Mouse (Mus musculus) heart, adult 8-10 months (tissue): ENCODE data around the gene Zfp697. TPM values are rescaled to one million over a fixed set of nuclear protein-coding genes. Genes with fewer than 3 reads are reported as not detected.
"Not testable (repeated sequence)": the region's sequence is repeated elsewhere in the genome, so short reads cannot be mapped to it uniquely, and the experiment has no call there.

ENCODE experiments used
- DNase-seq: peaks from one replicate; pipeline ENCODE4 v3.0.0; 2022; ENCODE audit warnings: low spot score
- total RNA-seq, 4 experiments: library from RNA; stranded (reverse); gene quantifications; 2 replicates each; pipeline ENCODE4 v1.2.4; 2022

Gene Zfp697
- total RNA-seq, 4 experiments from 2014 or later: 6.9 to 8.7 (median 7.4) TPM

DNA sequence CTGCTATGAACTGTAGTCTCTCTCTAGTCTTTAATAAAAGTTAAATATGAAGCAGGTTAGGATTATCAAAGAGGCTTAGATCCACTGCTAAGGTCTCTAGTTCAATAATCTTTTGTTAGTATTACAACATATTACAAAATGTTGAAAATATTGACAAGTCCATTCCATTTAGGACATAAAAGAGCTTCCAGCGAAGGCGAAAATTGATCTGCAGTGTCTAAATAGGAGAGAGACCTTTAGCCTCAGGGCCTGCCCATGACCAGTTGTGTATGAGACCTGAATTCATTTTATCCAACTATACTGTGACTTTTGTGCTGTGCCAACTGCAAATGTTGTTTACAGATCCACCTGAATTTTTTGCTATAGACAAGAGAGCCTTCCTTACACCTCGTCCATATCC lies 247.4 kb downstream of the Zfp697 start:
- no peak for DNase-seq

DNA sequence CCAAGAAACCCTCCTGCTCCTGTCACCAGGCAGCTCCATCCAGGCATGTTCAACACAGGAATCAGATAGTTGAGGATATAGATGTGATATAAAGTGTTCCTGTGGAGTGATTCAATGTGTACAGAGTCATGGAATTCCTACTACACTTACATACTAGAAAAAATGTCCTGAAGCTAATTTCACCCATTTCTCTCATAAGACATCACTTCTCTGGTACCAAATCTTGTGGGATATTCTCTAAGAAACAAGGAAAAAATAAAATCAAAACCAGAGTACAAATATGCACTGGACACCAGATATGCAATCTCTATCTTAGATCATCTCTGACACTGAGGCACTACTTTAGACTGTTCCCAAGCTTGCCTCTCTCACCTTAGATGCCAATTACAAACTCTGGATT lies 247.9 kb downstream of the Zfp697 start, which contains the start of gene Hsd3b5:
Gene Hsd3b5, minus strand, starts transcription at position 101 of the 400 bp plus-strand sequence.
- DNase-seq: no peak

DNA sequence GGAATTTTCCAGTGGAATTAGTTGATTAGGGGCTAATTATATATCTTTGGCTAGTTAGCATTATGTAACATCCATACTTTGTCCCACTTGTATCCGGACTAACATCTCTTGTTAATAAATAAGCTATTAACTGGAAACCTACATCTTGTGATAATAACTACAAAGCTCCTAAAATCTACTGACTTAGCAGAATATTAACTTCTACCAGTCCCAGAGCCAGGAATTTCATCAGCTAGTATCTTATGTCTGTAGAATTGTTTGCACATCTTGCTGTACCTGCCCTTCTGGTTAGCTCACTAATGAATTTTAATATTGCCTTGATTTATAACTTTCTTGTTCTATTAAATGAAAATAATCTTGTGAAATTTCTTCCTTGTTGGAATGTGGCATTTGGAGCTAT lies 252.9 kb downstream of the Zfp697 start:
- DNase-seq: no peak

DNA sequence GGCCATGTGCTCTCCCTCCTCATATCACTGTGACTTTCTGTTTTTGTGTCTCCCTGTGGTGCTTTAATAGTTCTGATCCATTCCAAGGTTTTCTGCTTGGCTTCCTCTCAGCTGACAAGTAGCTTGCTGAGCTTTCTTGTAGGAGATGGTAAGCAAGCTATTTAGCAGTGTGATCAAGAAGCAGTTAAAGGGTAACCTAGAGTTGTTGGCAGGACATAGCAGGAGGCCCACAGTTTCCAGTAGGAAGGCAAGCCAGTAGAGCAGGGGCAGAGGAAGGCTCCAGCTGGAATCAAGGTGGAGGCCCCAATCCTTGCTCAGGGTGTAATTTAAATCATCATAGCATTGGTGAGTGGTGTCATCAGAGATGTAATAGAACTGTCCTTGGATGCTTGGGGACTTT lies 298.5 kb downstream of the Zfp697 start:
- DNase-seq: no peak

- no peak for DNase-seq
Measured at GRCm38 (mm10) chr3:98682401-98682800, 300.1 kb downstream of the Zfp697 start.

DNA sequence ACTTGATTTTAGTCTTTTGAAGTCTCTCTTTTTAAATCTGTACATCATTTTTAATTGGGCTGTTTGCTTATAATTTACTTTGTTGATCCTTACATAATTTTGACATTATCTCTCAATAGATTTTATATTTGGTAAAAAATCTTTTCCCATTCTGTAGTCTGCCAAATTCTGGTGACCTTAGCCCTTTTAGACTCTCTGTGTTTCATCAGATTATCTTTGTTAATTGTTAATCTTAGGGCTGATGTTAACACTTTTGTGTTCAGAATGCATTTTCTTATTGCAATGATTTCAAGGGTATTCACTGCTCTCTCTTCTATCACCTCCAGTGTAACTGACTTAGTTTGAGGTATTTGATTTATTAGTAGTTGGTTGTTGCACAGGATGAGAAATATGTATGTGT lies 338.5 kb downstream of the Zfp697 start:
- no peak for DNase-seq

- no peak for DNase-seq
Measured at GRCm38 (mm10) chr3:98724376-98724775, 342.1 kb downstream of the Zfp697 start, which contains the start of gene Hsd3b2. Hsd3b2 (minus strand) TSS chr3:98724543.

GRCm38 (mm10) chr3:98726281-98726680 lies 344.0 kb downstream of the Zfp697 start:
- no peak for DNase-seq

DNA sequence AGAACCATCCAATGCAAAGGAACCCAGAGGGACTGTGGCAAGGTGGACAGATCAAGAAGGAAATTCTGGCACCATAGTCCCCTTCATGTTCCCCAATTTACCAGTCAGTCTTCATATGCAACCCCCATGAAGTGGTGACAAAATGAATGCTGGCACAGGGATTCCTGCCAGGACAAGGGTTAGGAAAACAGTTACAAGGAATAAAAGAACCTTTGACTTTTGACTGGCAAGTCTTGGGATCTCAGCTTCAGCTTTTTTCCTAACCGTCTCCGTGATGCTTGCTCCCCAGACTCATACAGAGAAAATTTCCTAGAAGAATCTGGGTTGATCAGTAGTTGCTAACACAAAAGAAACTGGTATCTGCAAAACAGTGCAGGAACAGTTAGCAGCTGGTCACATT lies 351.5 kb downstream of the Zfp697 start:
- no peak for DNase-seq

GRCm38 (mm10) chr3:98734340-98734739 lies 352.1 kb downstream of the Zfp697 start:
- DNase-seq: no peak

DNA sequence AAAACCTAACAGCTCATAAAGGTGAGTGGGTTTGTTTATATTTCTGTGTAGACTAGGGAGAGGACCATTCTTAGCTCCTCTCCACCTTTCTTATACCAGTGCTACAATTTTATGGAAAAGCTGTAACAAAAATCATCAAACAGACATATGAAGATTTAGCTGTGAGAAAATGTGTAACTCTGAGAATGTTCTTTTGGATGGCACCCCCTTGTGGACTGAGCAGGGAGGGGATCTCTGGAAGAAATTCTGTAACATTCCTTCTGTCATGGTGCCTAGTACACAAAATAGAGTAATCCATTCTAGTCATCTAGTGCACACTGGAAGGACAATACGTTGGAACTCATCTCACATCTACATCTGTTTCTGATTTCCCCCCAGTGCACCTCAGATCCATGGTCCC lies 358.8 kb downstream of the Zfp697 start:
- DNase-seq: not testable (repeated sequence)

GRCm38 (mm10) chr3:98752171-98752570 lies 369.9 kb downstream of the Zfp697 start:
- no peak for DNase-seq

DNA sequence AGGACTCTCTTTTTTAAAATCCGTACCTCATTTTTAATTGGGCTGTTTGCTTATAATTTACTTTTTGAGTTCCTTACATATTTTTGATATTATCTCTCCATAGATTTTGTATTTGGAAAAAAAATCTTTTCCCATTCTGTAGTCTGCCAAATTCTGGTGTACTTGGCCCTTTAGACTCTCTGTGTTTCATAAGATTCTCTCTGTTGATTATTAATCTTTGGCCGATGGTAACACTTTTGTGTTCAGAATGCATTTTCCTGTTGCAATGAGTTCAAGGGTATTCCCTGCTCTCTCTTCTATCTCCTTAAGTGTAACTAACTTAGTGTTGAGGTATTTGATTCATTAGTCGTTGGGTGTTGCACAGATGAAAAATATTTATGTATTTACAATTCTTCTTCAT lies 374.6 kb downstream of the Zfp697 start:
- DNase-seq: no peak

DNA sequence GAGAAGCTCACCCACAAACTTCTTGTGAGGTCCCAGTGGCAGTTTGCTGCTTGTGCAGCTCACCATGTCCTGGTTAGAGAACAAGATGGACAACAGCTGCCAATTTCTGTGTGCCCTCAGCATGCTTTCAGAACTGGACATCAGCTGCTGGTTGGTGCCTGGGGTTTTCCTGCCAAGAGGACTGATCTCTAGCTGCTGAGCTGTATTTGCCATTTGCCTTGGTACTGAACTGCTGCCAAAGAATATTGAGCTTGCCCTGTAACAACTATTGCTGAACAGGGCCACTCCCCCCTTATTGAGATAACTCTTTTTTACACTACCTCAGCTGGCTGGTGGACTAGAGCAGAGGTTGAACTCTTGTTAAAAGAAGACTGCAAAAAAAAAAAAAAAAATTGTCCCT lies 381.9 kb downstream of the Zfp697 start:
- peak; percentile 40 for DNase-seq

GRCm38 (mm10) chr3:98780921-98781320 lies 398.7 kb downstream of the Zfp697 start:
- DNase-seq: no peak

- no peak for DNase-seq
Measured at GRCm38 (mm10) chr3:98782181-98782868, 400.1 kb downstream of the Zfp697 start.

GRCm38 (mm10) chr3:98786551-98786950 lies 404.3 kb downstream of the Zfp697 start:
- DNase-seq: no peak

Other genes with a start within 250 kb of the Zfp697 start
- gene Adam30, start 221.8 kb upstream of the Zfp697 start, total RNA-seq: not detected
- gene Reg4, start 160.3 kb upstream of the Zfp697 start, total RNA-seq: not detected
- gene Hmgcs2, start 102.0 kb upstream of the Zfp697 start, total RNA-seq: 10 to 100 TPM in 1 of 4 experiments, 1 to 10 TPM in 3; 7.5 to 13.9 (median 9.0) TPM
- 1 to 10 TPM; 1.1 to 1.8 (median 1.5) TPM for gene Phgdh, start 42.5 kb upstream of the Zfp697 start, total RNA-seq
- not detected for gene Gm4450, start 74.7 kb downstream of the Zfp697 start, total RNA-seq
- gene Hsd3b4, start 128.1 kb downstream of the Zfp697 start, total RNA-seq: not detected
- gene Gm10681, start 206.3 kb downstream of the Zfp697 start, total RNA-seq: not detected
- not detected for gene Hsd3b5, start 247.8 kb downstream of the Zfp697 start, total RNA-seq